Comparison of ENCODE assay signal across 20 mouse cellular contexts in the genomic region with DNA sequence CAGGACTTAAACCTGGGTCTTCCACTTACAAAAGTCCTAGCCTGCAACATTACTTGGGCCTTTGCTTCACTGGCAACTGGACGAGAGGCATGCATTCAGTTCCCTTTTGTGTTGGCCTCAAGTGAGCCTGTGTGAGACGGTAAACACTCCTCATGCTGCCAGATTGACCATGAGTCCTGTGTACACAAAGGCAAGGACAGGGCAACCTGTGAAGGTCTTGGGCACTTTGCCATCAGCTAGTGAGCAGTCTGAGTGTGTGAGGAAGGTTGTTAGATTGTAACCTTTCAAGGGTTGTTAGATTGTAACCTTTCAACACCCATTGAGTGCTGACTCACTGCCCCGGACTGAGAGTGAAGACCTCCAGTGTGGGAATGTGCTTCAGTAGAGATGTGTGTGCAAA. TPM values are rescaled to one million over a fixed set of nuclear protein-coding genes. Genes with fewer than 3 reads are reported as not detected.
A peak's percentile ranks its signal among the peaks of the same experiment; 100 is the strongest.
DNase-seq lines count a peak whose midpoint lies in the region; ATAC-seq and TF ChIP-seq lines count a peak whose summit lies in the region.
"Had no signal": no experiment of that assay in that cellular context is flagged by ENCODE, and none has a peak within 500 bp of the region (broad histone marks: within the 10 kb centered on the region; RNA-seq: fewer than 3 reads in every experiment).

No protein-coding gene starts in this region.

- no peaks in the 10 kb centered on the region for H3K4me1 ChIP-seq in liver, adult 2 months (ENCODE audit: control insufficient read depth, insufficient read depth, low read length)
- H3K4me1 ChIP-seq in liver, embryonic 11.5 days (replicated peaks; ENCODE audit: control insufficient read depth, insufficient read depth, low read length), result no peaks in the 10 kb centered on the region

- 50% methylated on average over 3 of the region's 3 CpGs for WGBS in liver, adult 2 months
- 74% methylated on average over 3 of the region's 3 CpGs for WGBS in liver, embryonic 11.5 days

- no peaks in the 10 kb centered on the region for H3K9me3 ChIP-seq in liver, embryonic 11.5 days (ENCODE audit: control insufficient read depth, low read length)
- H3K9me3 ChIP-seq: forebrain, embryonic 13.5 days; hindbrain, embryonic 15.5 days; limb, embryonic 10.5 days; midbrain, embryonic 12.5 days had no signal

- no peaks in the 10 kb centered on the region for H3K36me3 ChIP-seq in liver, adult 2 months (ENCODE audit: control insufficient read depth, insufficient read depth, low read length)
- H3K36me3 ChIP-seq in liver, embryonic 11.5 days (ENCODE audit: control insufficient read depth, insufficient read depth, low read length), result no peaks in the 10 kb centered on the region
- H3K36me3 ChIP-seq: hindbrain, embryonic 15.5 days; limb, embryonic 10.5 days; midbrain, embryonic 12.5 days had no signal

- H3K4me2 ChIP-seq in liver, embryonic 11.5 days, result no peak overlapping the region
- H3K4me2 ChIP-seq: heart, embryonic 11.5 days; hindbrain, embryonic 15.5 days; midbrain, embryonic 12.5 days had no signal

- H3K4me3 ChIP-seq in liver, adult 2 months (ENCODE audit: insufficient read depth, low read depth, low read length), result no peak overlapping the region
- no peak overlapping the region for H3K4me3 ChIP-seq in liver, embryonic 11.5 days (ENCODE audit: low read depth, low read length)
- H3K4me3 ChIP-seq: forebrain, embryonic 13.5 days; hindbrain, embryonic 15.5 days; limb, embryonic 10.5 days; midbrain, embryonic 12.5 days had no signal

- TF ChIP-seq POLR2A in liver, adult 2 months (IDR thresholded peaks at IDR 0.05; ENCODE audit: extremely low read depth, insufficient read depth, low read length), result no peak

- peak; percentile 22 for DNase-seq in adrenal gland, postnatal 14 days
- DNase-seq in adrenal gland, adult 18-20 months (ENCODE audit: low spot score in 2 of 2), result no peak
- DNase-seq in liver, adult 2 months (ENCODE audit: extremely low read depth, low read depth, low spot score), result peak; percentile 40
- DNase-seq in liver, embryonic 11.5 days (ENCODE audit: low spot score), result no peak
- DNase-seq in lung, postnatal 36 days, result peak; percentile 67
- DNase-seq in frontal cortex, adult 2 months (ENCODE audit: extremely low spot score in 1 of 2, low spot score in 1 of 2), result no peak
- DNase-seq: adrenal gland, postnatal 10 days; cerebellum, adult 9-10 months; liver; liver, postnatal 0 days; thymus, adult 2 months had no signal

- no peak overlapping the region for H3K27ac ChIP-seq in liver, adult 2 months (replicated peaks; ENCODE audit: insufficient read depth, low read depth, low read length)
- no peak overlapping the region for H3K27ac ChIP-seq in liver, embryonic 11.5 days (ENCODE audit: low read depth, low read length)
- H3K27ac ChIP-seq: forebrain, embryonic 13.5 days; hindbrain, embryonic 15.5 days; kidney, postnatal 0 days; limb, embryonic 10.5 days; midbrain, embryonic 12.5 days had no signal

- H3K9ac ChIP-seq in liver, adult 2 months (ENCODE audit: low read depth, low read length), result no peak overlapping the region
- no peak overlapping the region for H3K9ac ChIP-seq in liver, embryonic 11.5 days (ENCODE audit: low read depth, low read length)
- H3K9ac ChIP-seq: forebrain, embryonic 13.5 days; hindbrain, embryonic 15.5 days; liver, postnatal 0 days; midbrain, embryonic 12.5 days had no signal

- no peak for TF ChIP-seq CTCF in liver, adult 2 months (IDR thresholded peaks at IDR 0.05; ENCODE audit: low read depth, low read length)

- no peak for ATAC-seq in liver, embryonic 11.5 days (replicated peaks; ENCODE audit: low FRiP score)
- no peak for ATAC-seq in megakaryocyte-erythroid progenitor cell, adult 5-6 weeks (replicated peaks; ENCODE audit: low FRiP score, low TSS enrichment, poor library complexity, severe bottlenecking)
- ATAC-seq: CD4-positive, CD25-positive, alpha-beta regulatory T cell, adult 4 months; forebrain, embryonic 13.5 days; liver, postnatal 0 days had no signal

- H3K27me3 ChIP-seq in liver, adult 2 months (ENCODE audit: control insufficient read depth, insufficient read depth, low read length), result no peaks in the 10 kb centered on the region
- no peaks in the 10 kb centered on the region for H3K27me3 ChIP-seq in liver, embryonic 11.5 days (replicated peaks; ENCODE audit: control insufficient read depth, insufficient read depth, low read length)
- H3K27me3 ChIP-seq: forebrain, embryonic 13.5 days; hindbrain, embryonic 15.5 days; midbrain, embryonic 12.5 days had no signal

- no peaks in the 10 kb centered on the region for H3K79me2 ChIP-seq in liver, adult 2 months (ENCODE audit: control insufficient read depth, insufficient read depth, low read length)

RNA-seq across cellular contexts. Expression of a gene that starts 49.6 kb away (rescaled TPM):
- total RNA-seq in adrenal gland, postnatal 14 days (2021), result 0.67 and 2.2 TPM in 2 replicates
- total RNA-seq in adrenal gland, adult 18-20 months (2021), result under 1 TPM; 0.33 to 0.38 TPM
- total RNA-seq in liver, adult 2 months (2014; rRNA removed), result not detected in 2 replicates
- 0.07 TPM in 1 of 2 replicates, not detected in the other for polyA plus RNA-seq in liver, adult 2 months (2012; rRNA removed)
- 0.11 and 0.42 TPM in 2 replicates for polyA plus RNA-seq in liver, embryonic 11.5 days (2014; fragmentation: Nextera tagmentation; extraction: Ambion mirVana)
- 12.7 and 16.7 TPM in 2 replicates for polyA plus RNA-seq in frontal cortex, adult 2 months (2012; rRNA removed)
- not detected in 2 replicates for total RNA-seq in megakaryocyte-erythroid progenitor cell, adult 5-6 weeks (2014; fragmentation: Nextera tagmentation)
- total RNA-seq in megakaryocyte-erythroid progenitor cell, adult 5-6 weeks (2017), result 0.27 and 0.42 TPM in 2 replicates
- polyA plus RNA-seq: CD4-positive, CD25-positive, alpha-beta regulatory T cell, adult 4 months; heart, postnatal 0 days; limb, embryonic 10.5 days had no signal

Comparison
In these comparisons a context has a peak if more than half of its experiments do, and no peak if none do; other contexts are left out.
1. DNase-seq: peak in adrenal gland, postnatal 14 days (single experiment), liver, adult 2 months (single experiment) and lung, postnatal 36 days (single experiment); none in adrenal gland, adult 18-20 months (0 of 2), liver, embryonic 11.5 days (single experiment) and frontal cortex, adult 2 months (0 of 2).